25 mouse cellular contexts compared by ENCODE assay signal in genomic region chr9:60506136-60506535, GRCm38 (mm10). TPM values are rescaled to one million over a fixed set of nuclear protein-coding genes. Genes with fewer than 3 reads are reported as not detected.
DNase-seq lines count a peak whose midpoint lies in the region; ATAC-seq and TF ChIP-seq lines count a peak whose summit lies in the region.
"Had no signal": no experiment of that assay in that cellular context is flagged by ENCODE, and none has a peak within 500 bp of the region (broad histone marks: within the 10 kb centered on the region; RNA-seq: fewer than 3 reads in every experiment).

No protein-coding gene starts in this region.

- DNase-seq in adrenal gland, postnatal 25 days: peak; percentile 16
- DNase-seq in adrenal gland, adult 2 months: no peak
- DNase-seq in heart, postnatal 0 days (ENCODE audit: low spot score): no peak
- DNase-seq in heart, postnatal 36 days: no peak
- DNase-seq in kidney, postnatal 0 days (ENCODE audit: low spot score): peak; percentile 14
- no peak for DNase-seq in kidney, postnatal 25 days
- peak; percentile 24 for DNase-seq in 3134 (ENCODE audit: extremely low read depth, insufficient read length, low spot score)
- DNase-seq: cerebellum, adult 2 months; cerebellum, postnatal 14 days; gastrocnemius, postnatal 10 days; kidney, adult 8-10 months; kidney, postnatal 10 days; layer of hippocampus, adult 9-11 months; liver, embryonic 13.5 days; lung, adult 18-20 months; lung, postnatal 36 days; thymus, adult 2 months; thymus, postnatal 36 days had no signal

- 47% methylated on average over 5 of the region's 5 CpGs for whole genome bisulfite sequencing in heart, postnatal 0 days
- WGBS in kidney, postnatal 0 days: 43% methylated on average over 5 of the region's 5 CpGs

- intact Hi-C loops in heart, postnatal 36 days (cut with DNase I): no loop called here

- H3K4me1 ChIP-seq in heart, postnatal 0 days (ENCODE audit: control insufficient read depth, insufficient read depth): peaks cover 10% of the 10 kb centered on the region; the same call in 1 of the 2 replicates
- H3K4me1 ChIP-seq in kidney, postnatal 0 days (replicated peaks; ENCODE audit: insufficient read depth, low read length): peaks cover 14% of the 10 kb centered on the region

- H3K9ac ChIP-seq in heart, postnatal 0 days (replicated peaks; ENCODE audit: low read depth, low read length): no peak overlapping the region
- no peak overlapping the region for H3K9ac ChIP-seq in kidney, postnatal 0 days (ENCODE audit: low read depth, low read length)
- H3K9ac ChIP-seq: forebrain, embryonic 13.5 days; heart, embryonic 15.5 days; limb, embryonic 15.5 days; liver, embryonic 13.5 days; midbrain, embryonic 12.5 days had no signal

- H3K4me2 ChIP-seq in heart, postnatal 0 days (ENCODE audit: low read depth, low read length): no peak overlapping the region
- no peak overlapping the region for H3K4me2 ChIP-seq in kidney, postnatal 0 days (ENCODE audit: low read length)
- H3K4me2 ChIP-seq: forebrain, embryonic 13.5 days; heart, embryonic 15.5 days; limb, embryonic 15.5 days; liver, embryonic 13.5 days; midbrain, embryonic 12.5 days had no signal

- no peak for TF ChIP-seq EP300 in heart, postnatal 0 days (IDR thresholded peaks at IDR 0.05; ENCODE audit: low read depth)

- ATAC-seq in heart, postnatal 0 days (ENCODE audit: insufficient read depth, low read depth): no peak
- no peak for ATAC-seq in kidney, postnatal 0 days (replicated peaks; ENCODE audit: low FRiP score, low read depth)
- ATAC-seq: CD4-positive, CD25-positive, alpha-beta regulatory T cell, adult 4 months; forebrain, embryonic 13.5 days; hindbrain, embryonic 16.5 days had no signal

- H3K36me3 ChIP-seq in heart, postnatal 0 days (replicated peaks; ENCODE audit: control insufficient read depth, insufficient read depth, low read length): no peaks in the 10 kb centered on the region
- no peaks in the 10 kb centered on the region for H3K36me3 ChIP-seq in kidney, postnatal 0 days (ENCODE audit: insufficient read depth, low read length)
- H3K36me3 ChIP-seq: heart, embryonic 15.5 days; limb, embryonic 10.5 days; limb, embryonic 15.5 days; liver, embryonic 13.5 days; midbrain, embryonic 12.5 days had no signal

- peak overlapping the region; percentile 30; the same call in 1 of the 2 replicates for H3K27ac ChIP-seq in heart, postnatal 0 days (ENCODE audit: low read depth)
- H3K27ac ChIP-seq in kidney, postnatal 0 days: no peak overlapping the region
- H3K27ac ChIP-seq: forebrain, embryonic 13.5 days; heart, embryonic 15.5 days; limb, embryonic 15.5 days; liver, embryonic 13.5 days; midbrain, embryonic 12.5 days had no signal

- H3K9me3 ChIP-seq in heart, postnatal 0 days (replicated peaks; ENCODE audit: control insufficient read depth, low read length): no peaks in the 10 kb centered on the region
- no peaks in the 10 kb centered on the region for H3K9me3 ChIP-seq in kidney, postnatal 0 days (replicated peaks; ENCODE audit: low read length)
- H3K9me3 ChIP-seq: forebrain, embryonic 13.5 days; heart, embryonic 15.5 days; limb, embryonic 10.5 days; limb, embryonic 15.5 days; liver, embryonic 13.5 days; midbrain, embryonic 12.5 days had no signal

- no peaks in the 10 kb centered on the region for H3K27me3 ChIP-seq in heart, postnatal 0 days (ENCODE audit: control insufficient read depth, insufficient read depth, low read length)
- H3K27me3 ChIP-seq in kidney, postnatal 0 days (ENCODE audit: insufficient read depth, low read length): no peaks in the 10 kb centered on the region
- H3K27me3 ChIP-seq: forebrain, embryonic 13.5 days; heart, embryonic 15.5 days; limb, embryonic 15.5 days; liver, embryonic 13.5 days had no signal

- H3K4me3 ChIP-seq in heart, postnatal 0 days (ENCODE audit: low read depth, low read length): no peak overlapping the region
- H3K4me3 ChIP-seq in kidney, postnatal 0 days (replicated peaks; ENCODE audit: low read depth, low read length): no peak overlapping the region
- H3K4me3 ChIP-seq: forebrain, embryonic 13.5 days; heart, embryonic 15.5 days; limb, embryonic 10.5 days; limb, embryonic 15.5 days; liver, embryonic 13.5 days; midbrain, embryonic 12.5 days had no signal

- TF ChIP-seq CTCF in heart, postnatal 0 days (IDR thresholded peaks at IDR 0.05; ENCODE audit: low read depth): no peak
- no peak for TF ChIP-seq CTCF in kidney, postnatal 0 days (IDR thresholded peaks at IDR 0.05; ENCODE audit: low read depth)

RNA-seq across cellular contexts. Expression of gene Thsd4, which starts 15.7 kb away (rescaled TPM):
- 5.8 and 7.2 TPM in 2 replicates for total RNA-seq in adrenal gland, postnatal 25 days (2021)
- 1 to 10 TPM; 3.7 to 5.0 TPM for total RNA-seq in adrenal gland, adult 2 months (2021)
- 2.4 TPM in 2 replicates for polyA plus RNA-seq in adrenal gland, adult 2 months (2012; rRNA removed)
- total RNA-seq in heart, postnatal 0 days (2014; rRNA removed; ENCODE audit: low replicate concordance): 37.5 and 45.0 TPM in 2 replicates
- 4.8 and 4.9 TPM in 2 replicates for polyA plus RNA-seq in heart, postnatal 0 days (2015; fragmentation: Nextera tagmentation; extraction: Ambion mirVana)
- total RNA-seq in heart, postnatal 36 days (2021): 1 to 10 TPM; 5.4 to 6.6 TPM
- 19.9 and 21.3 TPM in 2 replicates for polyA plus RNA-seq in kidney, postnatal 0 days (2015; fragmentation: Nextera tagmentation; extraction: Ambion mirVana)
- polyA plus RNA-seq: CD4-positive, CD25-positive, alpha-beta regulatory T cell, adult 4 months had no signal

Comparison
In these comparisons a context has a peak if more than half of its experiments do, and no peak if none do; other contexts are left out.
1. DNase-seq: peak in adrenal gland, postnatal 25 days (single experiment), kidney, postnatal 0 days (single experiment) and 3134 (single experiment); none in adrenal gland, adult 2 months (single experiment), heart, postnatal 0 days (single experiment), heart, postnatal 36 days (0 of 2) and kidney, postnatal 25 days (0 of 2).